ENCODE assay signal across 9 mouse cellular contexts in the genomic region with DNA sequence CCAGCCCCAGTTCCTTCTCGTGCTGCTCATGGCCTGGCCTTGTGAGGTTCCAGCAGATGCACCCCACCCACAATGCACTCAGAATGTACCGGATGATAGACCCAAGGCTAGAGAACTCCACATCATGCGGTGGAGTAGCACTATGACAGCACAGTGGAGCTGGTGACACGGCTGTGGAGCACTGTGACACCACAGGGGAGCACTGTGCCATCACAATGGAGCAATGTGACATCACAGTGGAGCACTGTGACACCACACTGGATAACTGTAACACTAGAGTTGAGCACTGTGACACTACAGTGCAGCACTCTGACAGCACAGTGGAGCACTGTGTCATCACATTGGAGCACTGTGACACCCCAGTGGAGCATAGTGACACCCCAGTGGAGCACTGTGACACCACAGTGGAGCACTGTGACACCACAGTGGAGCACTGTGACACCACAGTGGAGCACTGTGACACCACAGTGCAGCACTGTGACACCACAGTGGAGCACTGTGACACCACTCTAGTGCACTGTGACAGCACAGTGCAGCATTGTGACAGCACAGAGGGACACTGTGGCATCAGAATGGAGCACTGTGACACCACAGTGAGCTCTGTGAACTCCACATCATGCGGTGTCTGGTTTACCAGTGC.
DNase-seq lines count a peak whose midpoint lies in the region; ATAC-seq and TF ChIP-seq lines count a peak whose summit lies in the region.
"Had no signal": no experiment of that assay in that cellular context is flagged by ENCODE, and none has a peak within 500 bp of the region (broad histone marks: within the 10 kb centered on the region; RNA-seq: fewer than 3 reads in every experiment).

No protein-coding gene starts in this region.

- H3K27ac ChIP-seq in midbrain, embryonic 11.5 days (ENCODE audit: low read depth, low read length), result no peak overlapping the region
- H3K27ac ChIP-seq in midbrain, embryonic 10.5 days (replicated peaks), result no peak overlapping the region
- no peak overlapping the region for H3K27ac ChIP-seq in liver, embryonic 15.5 days (replicated peaks)
- H3K27ac ChIP-seq in stomach, postnatal 0 days (replicated peaks), result no peak overlapping the region
- H3K27ac ChIP-seq: layer of hippocampus, adult 2 months had no signal

- 83% methylated on average over 5 of the region's 5 CpGs for WGBS in midbrain, embryonic 11.5 days
- whole genome bisulfite sequencing in midbrain, embryonic 10.5 days, result 82% methylated on average over 5 of the region's 5 CpGs
- 63% methylated on average over 5 of the region's 5 CpGs for WGBS in liver, embryonic 15.5 days (ENCODE audit: insufficient replicate concordance)
- WGBS in stomach, postnatal 0 days, result 87% methylated on average over 5 of the region's 5 CpGs

- H3K9ac ChIP-seq in midbrain, embryonic 11.5 days (ENCODE audit: low read length), result no peak overlapping the region
- H3K9ac ChIP-seq in liver, embryonic 15.5 days, result no peak overlapping the region
- H3K9ac ChIP-seq in stomach, postnatal 0 days (ENCODE audit: low read length), result no peak overlapping the region

- no peak for TF ChIP-seq EP300 in stomach, postnatal 0 days (optimal IDR thresholded peaks at IDR 0.05)

- no peaks in the 10 kb centered on the region for H3K9me3 ChIP-seq in midbrain, embryonic 11.5 days (ENCODE audit: control insufficient read depth, low read length)
- no peaks in the 10 kb centered on the region for H3K9me3 ChIP-seq in midbrain, embryonic 10.5 days (replicated peaks)
- H3K9me3 ChIP-seq in liver, embryonic 15.5 days (replicated peaks), result no peaks in the 10 kb centered on the region
- no peaks in the 10 kb centered on the region for H3K9me3 ChIP-seq in stomach, postnatal 0 days (ENCODE audit: control insufficient read depth, low read length)

- no peak for DNase-seq in cerebellum, adult 9-11 months
- peak; percentile 69 for DNase-seq in midbrain, embryonic 11.5 days (ENCODE audit: low spot score, missing footprints)
- DNase-seq in midbrain, embryonic 10.5 days (ENCODE audit: low spot score), result no peak
- no peak for DNase-seq in stomach, postnatal 0 days (ENCODE audit: low spot score)
- DNase-seq in left cerebral cortex, postnatal 25 days (ENCODE audit: low spot score in 2 of 2), result no peak
- no peak for DNase-seq in thymus, postnatal 10 days (ENCODE audit: low spot score in 2 of 2)

- intact Hi-C loops in left cerebral cortex, postnatal 25 days (cut with DNase I), result loop anchor here (5.0 kb wide), 1 partner anchor 344 kb away; a partner anchor contains a TSS

- no peaks in the 10 kb centered on the region for H3K36me3 ChIP-seq in midbrain, embryonic 11.5 days (ENCODE audit: control insufficient read depth, insufficient read depth, low read length)
- H3K36me3 ChIP-seq in midbrain, embryonic 10.5 days, result no peaks in the 10 kb centered on the region
- H3K36me3 ChIP-seq in liver, embryonic 15.5 days (replicated peaks), result no peaks in the 10 kb centered on the region
- no peaks in the 10 kb centered on the region for H3K36me3 ChIP-seq in stomach, postnatal 0 days (ENCODE audit: control insufficient read depth, insufficient read depth, low read length)

- H3K27me3 ChIP-seq in midbrain, embryonic 11.5 days (ENCODE audit: control insufficient read depth, insufficient read depth, low read length), result no peaks in the 10 kb centered on the region
- peaks cover 30% of the 10 kb centered on the region for H3K27me3 ChIP-seq in midbrain, embryonic 10.5 days (ENCODE audit: low read depth, poor library complexity, severe bottlenecking)
- no peaks in the 10 kb centered on the region for H3K27me3 ChIP-seq in liver, embryonic 15.5 days
- no peaks in the 10 kb centered on the region for H3K27me3 ChIP-seq in stomach, postnatal 0 days (ENCODE audit: control insufficient read depth, insufficient read depth, low read length)

- no peak overlapping the region for H3K4me3 ChIP-seq in midbrain, embryonic 11.5 days (ENCODE audit: low read depth, low read length)
- no peak overlapping the region for H3K4me3 ChIP-seq in midbrain, embryonic 10.5 days
- H3K4me3 ChIP-seq in liver, embryonic 15.5 days (replicated peaks), result no peak overlapping the region
- H3K4me3 ChIP-seq in stomach, postnatal 0 days (ENCODE audit: low read depth, low read length), result no peak overlapping the region
- H3K4me3 ChIP-seq: layer of hippocampus, adult 2 months had no signal

- TF ChIP-seq CTCF in stomach, postnatal 0 days (IDR thresholded peaks at IDR 0.05; ENCODE audit: low read depth), result no peak

- H3K4me2 ChIP-seq in midbrain, embryonic 11.5 days, result no peak overlapping the region
- no peak overlapping the region for H3K4me2 ChIP-seq in liver, embryonic 15.5 days
- H3K4me2 ChIP-seq in stomach, postnatal 0 days (replicated peaks; ENCODE audit: low read depth), result no peak overlapping the region

- peak; percentile 93 for ATAC-seq in cerebellum, adult (ENCODE audit: insufficient number of reproducible peaks, low FRiP score, low TSS enrichment)
- ATAC-seq in midbrain, embryonic 11.5 days (ENCODE audit: low FRiP score), result peak; percentile 96
- ATAC-seq in liver, embryonic 15.5 days (ENCODE audit: insufficient read depth), result peak; percentile 76; the same call in 1 of the 2 replicates
- peak; percentile 92 for ATAC-seq in stomach, postnatal 0 days (ENCODE audit: low FRiP score, low TSS enrichment)

- peaks cover 3% of the 10 kb centered on the region; the same call in 1 of the 2 replicates for H3K4me1 ChIP-seq in midbrain, embryonic 11.5 days (ENCODE audit: control insufficient read depth, insufficient read depth, low read length)
- H3K4me1 ChIP-seq in midbrain, embryonic 10.5 days, result peaks cover 14% of the 10 kb centered on the region
- no peaks in the 10 kb centered on the region for H3K4me1 ChIP-seq in liver, embryonic 15.5 days (replicated peaks)
- no peaks in the 10 kb centered on the region for H3K4me1 ChIP-seq in stomach, postnatal 0 days (replicated peaks; ENCODE audit: control insufficient read depth, insufficient read depth)
